Mouse (Mus musculus) small intestine, adult 2 months (tissue): Measurements from ENCODE around the gene Cabcoco1.

Experiments used
- CTCF ChIP-seq: fragments of 200-500 bp; IDR thresholded peaks from 2 replicates; pipeline ENCODE4 v1.5.1; 2012; ENCODE audit warnings: low read depth, mild to moderate bottlenecking, control low read depth, inconsistent platforms, low read length, moderate library complexity, mixed read lengths; ENCODE audit not compliant: insufficient replicate concordance, insufficient read length; ENCODE audit errors: extremely low read depth
- POLR2A ChIP-seq: fragments of 200-500 bp; IDR thresholded peaks from 2 replicates; pipeline ENCODE4 v1.6.1; 2012; ENCODE audit warnings: low read depth, mild to moderate bottlenecking, control low read depth, inconsistent platforms, low read length, moderate library complexity

- TF ChIP-seq CTCF: no peak
- no peak for TF ChIP-seq POLR2A
Measured at GRCm38 (mm10) chr10:68551316-68551715, 9.6 kb upstream of the Cabcoco1 start.
